Mouse (Mus musculus) heart, adult 2 months (tissue): Measurements from ENCODE around the gene Lrrc29. TPM values are rescaled to one million over a fixed set of nuclear protein-coding genes. Genes with fewer than 3 reads are reported as not detected.
"Not testable (repeated sequence)": the region's sequence is repeated elsewhere in the genome, so short reads cannot be mapped to it uniquely, and the experiment has no call there.

Experiments
- DNase-seq, 2 experiments: peaks; one replicate each; pipeline ENCODE4 v3.0.0; 2021
- H3K27ac ChIP-seq: fragments of 200-600 bp; 2 replicates; pipeline ENCODE4 v1.8.1; 2022
- H3K27me3 ChIP-seq: fragments of 200-500 bp; 2 replicates; pipeline ENCODE4 v1.6.1; 2012; ENCODE audit warnings: mild to moderate bottlenecking, low read length, inconsistent platforms, mixed read lengths; ENCODE audit not compliant: control insufficient read depth, insufficient read depth
- H3K36me3 ChIP-seq: fragments of 200-500 bp; 2 replicates; pipeline ENCODE4 v1.6.1; 2012; ENCODE audit warnings: low read length, inconsistent platforms; ENCODE audit not compliant: control insufficient read depth, insufficient read depth
- H3K4me1 ChIP-seq: fragments of 200-500 bp; 2 replicates; pipeline ENCODE4 v1.6.1; 2011; ENCODE audit warnings: low read length; ENCODE audit not compliant: control insufficient read depth, insufficient read depth
- H3K4me3 ChIP-seq: fragments of 200-600 bp; 2 replicates; pipeline ENCODE4 v1.8.1; 2022
- H3K79me2 ChIP-seq: fragments of 200-500 bp; replicated peaks from 2 replicates; pipeline ENCODE4 v1.6.1; 2012; ENCODE audit warnings: mild to moderate bottlenecking, inconsistent platforms, low read length, moderate library complexity, mixed read lengths; ENCODE audit not compliant: control insufficient read depth, insufficient read depth
- H3K9ac ChIP-seq: fragments of 200-500 bp; 2 replicates; pipeline ENCODE4 v1.6.1; 2012; ENCODE audit warnings: low read depth, mild to moderate bottlenecking, control low read depth, inconsistent platforms, low read length, mixed read lengths
- CTCF ChIP-seq: fragments of 200-600 bp; IDR thresholded peaks from 2 replicates; pipeline ENCODE4 v1.8.1; 2022; ENCODE audit warnings: antibody characterized with exemption, mild to moderate bottlenecking, moderate library complexity
- EP300 ChIP-seq: fragments of 200-500 bp; IDR thresholded peaks from 2 replicates; pipeline ENCODE4 v1.6.1; 2011; ENCODE audit warnings: low read depth, low read length, control low read depth; ENCODE audit not compliant: insufficient read depth
- POLR2A ChIP-seq: fragments of 200-500 bp; IDR thresholded peaks from 2 replicates; pipeline ENCODE4 v1.6.1; 2011; ENCODE audit warnings: mild to moderate bottlenecking, low read depth, low read length, control low read depth; ENCODE audit not compliant: insufficient read depth
- WGBS: fragments of 180-500 bp; shearing (Covaris S2); methylation state at CpG from one replicate; pipeline ENCODE4 v1.1.7; 2018; 5-methylcytosine and 5-hydroxymethylcytosine counted together
- intact Hi-C: fragments of 180-260 bp; cut with DNase I; formaldehyde crosslinking; loops from one replicate; pipeline ENCODE4 v1.15.1; 2025
- polyA plus RNA-seq: library from polyadenylated mRNA; depleted of rRNA; stranded (reverse); fragments of >200 nt; gene quantifications from 2 replicates; pipeline ENCODE4 v1.2.3, GENCODE M21; 2012
- total RNA-seq, 2 experiments: library from RNA; stranded (reverse); gene quantifications; 2 replicates each; pipeline ENCODE4 v1.2.3; 2021

The Lrrc29 gene
- total and polyA plus RNA-seq, 3 experiments: 0.93 to 2.2 (median 1.1) TPM

DNA sequence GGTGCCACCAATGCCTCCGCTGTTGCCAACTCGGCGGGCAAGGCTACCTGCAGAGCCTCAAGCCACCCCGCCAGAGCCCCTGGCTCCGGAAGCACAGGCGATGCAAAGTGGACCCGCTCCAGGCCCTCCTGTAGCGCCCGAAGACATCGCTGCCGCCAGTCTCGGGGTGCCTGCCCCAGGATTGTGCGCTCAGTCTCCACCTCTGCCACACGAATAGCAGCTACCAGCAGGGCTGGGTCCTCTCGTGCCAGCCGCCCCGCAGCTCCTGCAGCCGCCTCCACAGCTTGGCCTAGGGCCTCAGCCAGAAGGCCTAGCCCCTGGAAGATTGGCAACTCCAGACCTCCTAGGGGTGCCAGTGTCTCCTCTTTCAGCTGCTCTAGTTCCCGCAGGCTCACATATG is 32.7 kb downstream of the Lrrc29 start:
- no peak for DNase-seq
- H3K79me2 ChIP-seq: no peaks in the 10 kb centered on the region
- 79% methylated on average over 19 of the region's 19 CpGs for WGBS

DNA sequence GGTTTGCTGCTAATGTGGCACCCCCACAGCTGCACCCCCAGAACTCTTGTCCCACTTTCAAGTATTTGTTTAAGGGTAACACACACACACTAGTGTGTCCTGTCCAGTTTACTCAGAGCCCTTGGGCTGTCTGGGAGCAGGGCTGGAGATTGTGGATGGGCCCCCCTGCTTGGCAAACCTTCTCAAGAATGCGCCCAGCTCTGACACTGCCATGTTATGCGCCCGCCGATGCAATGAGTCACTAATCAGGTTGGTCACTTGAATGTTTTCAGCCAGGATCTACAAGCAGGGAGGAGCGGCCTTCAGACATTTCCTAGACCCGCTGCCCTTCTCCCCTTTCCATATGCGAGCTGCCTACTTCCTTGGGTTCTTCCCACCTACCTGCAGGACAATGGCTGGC is 33.6 kb downstream of the Lrrc29 start:
- peaks cover 11% of the 10 kb centered on the region for H3K4me1 ChIP-seq
- intact Hi-C loops: loop anchor here (5.0 to 10.0 kb wide), 2 partner anchors 170 to 638 kb away; no protein-coding TSS in a partner anchor
- no peak overlapping the region for H3K4me3 ChIP-seq
- no peak overlapping the region for H3K27ac ChIP-seq
- H3K79me2 ChIP-seq: no peaks in the 10 kb centered on the region
- no peaks in the 10 kb centered on the region for H3K36me3 ChIP-seq
- TF ChIP-seq EP300 (no peak), POLR2A (no peak), CTCF (no peak)
- DNase-seq: no peak
- no peaks in the 10 kb centered on the region for H3K27me3 ChIP-seq
- 73% methylated on average over 7 of the region's 7 CpGs for WGBS
- H3K9ac ChIP-seq: no peak overlapping the region

More for the DNA sequence above, 32.7 kb downstream of the Lrrc29 start:
- Histone ChIP-seq H3K9ac (no peak overlapping the region), H3K27me3 (no peaks in the 10 kb centered on the region), H3K4me1 (peaks cover 13% of the 10 kb centered on the region), H3K27ac (no peak overlapping the region), H3K4me3 (no peak overlapping the region), H3K36me3 (no peaks in the 10 kb centered on the region)
- intact Hi-C loops: loop anchor here (5.0 to 10.0 kb wide), 2 partner anchors 171 to 639 kb away; no protein-coding TSS in a partner anchor
- TF ChIP-seq CTCF (no peak), EP300 (no peak), POLR2A (no peak)

GRCm38 (mm10) chr8:105291802-105292201 is 34.3 kb downstream of the Lrrc29 start:
- H3K4me1 ChIP-seq: peaks cover 11% of the 10 kb centered on the region
- intact Hi-C loops: loop anchor here (2.0 to 10.0 kb wide), 3 partner anchors 37 to 637 kb away; partner anchors contain the start of gene B3gnt9
- TF ChIP-seq CTCF: peak; percentile 52
- H3K36me3 ChIP-seq, H3K9ac ChIP-seq, H3K4me3 ChIP-seq, H3K79me2 ChIP-seq, H3K27ac ChIP-seq, DNase-seq, H3K27me3 ChIP-seq: not testable (repeated sequence)
- WGBS: 53% methylated on average over 3 of the region's 3 CpGs

- peaks cover 11% of the 10 kb centered on the region for H3K4me1 ChIP-seq
- WGBS: 75% methylated on average over 8 of the region's 8 CpGs
- not testable (repeated sequence) for H3K9ac ChIP-seq, H3K36me3 ChIP-seq, H3K4me3 ChIP-seq, H3K27me3 ChIP-seq, H3K27ac ChIP-seq, H3K79me2 ChIP-seq, DNase-seq
- intact Hi-C loops: loop anchor here (2.0 to 10.0 kb wide), 3 partner anchors 37 to 637 kb away; partner anchors contain the start of gene B3gnt9
Measured at GRCm38 (mm10) chr8:105291364-105291763, 34.7 kb downstream of the Lrrc29 start.

DNA sequence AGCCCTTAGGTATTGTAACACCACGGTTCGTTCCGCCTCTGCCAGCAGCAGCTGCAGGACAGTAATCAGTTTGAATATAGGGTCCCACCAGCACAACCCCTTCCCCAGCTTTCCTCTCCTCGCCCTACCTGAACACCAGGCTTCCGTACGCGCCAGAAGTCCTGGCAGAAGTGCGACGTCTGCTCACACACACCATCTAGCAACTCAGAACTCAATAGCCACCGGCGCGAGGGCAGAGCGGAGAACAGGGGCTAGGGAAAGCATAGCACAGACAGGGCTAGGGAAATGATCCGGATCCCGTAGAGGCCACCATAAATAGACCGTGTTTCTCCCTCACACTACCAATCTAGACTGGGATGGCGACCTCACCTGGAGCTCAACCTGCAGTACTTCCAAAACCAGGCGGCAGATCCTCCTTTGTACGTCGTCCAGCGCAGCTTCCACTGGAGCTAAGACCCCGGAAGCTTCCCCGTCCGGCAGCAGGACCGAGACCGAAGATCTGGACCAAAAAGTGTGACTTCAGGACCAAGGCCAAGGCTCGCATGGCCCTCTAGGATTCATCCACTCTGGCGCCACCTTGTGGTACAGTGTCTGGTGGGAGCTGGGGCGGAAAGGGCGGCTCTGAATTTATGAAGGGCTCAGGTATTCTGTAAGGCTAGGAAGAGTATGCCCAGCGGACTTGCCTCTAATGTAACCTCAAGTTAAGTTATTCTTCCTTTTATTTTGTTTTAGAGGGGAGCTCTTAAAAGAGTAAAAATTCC is 35.3 kb downstream of the Lrrc29 start:
- H3K36me3 ChIP-seq: no peaks in the 10 kb centered on the region
- peak; percentile 86 to 90 for DNase-seq
- no peaks in the 10 kb centered on the region for H3K27me3 ChIP-seq
- WGBS: 17% methylated on average over 31 of the region's 31 CpGs
- H3K27ac ChIP-seq: no peak overlapping the region
- peaks cover 11% of the 10 kb centered on the region for H3K4me1 ChIP-seq
- intact Hi-C loops: loop anchor here (2.0 to 10.0 kb wide), 3 partner anchors 36 to 636 kb away; partner anchors contain the start of gene B3gnt9
- H3K9ac ChIP-seq: no peak overlapping the region
- H3K4me3 ChIP-seq: no peak overlapping the region
- H3K79me2 ChIP-seq: no peaks in the 10 kb centered on the region
- peak; percentile 97; the same call in 1 of the 2 replicates for TF ChIP-seq CTCF
- 0 out of 2 replicates have a peak, but pooled peaks have one; percentile 55 for TF ChIP-seq EP300
- no peak for TF ChIP-seq POLR2A

DNA sequence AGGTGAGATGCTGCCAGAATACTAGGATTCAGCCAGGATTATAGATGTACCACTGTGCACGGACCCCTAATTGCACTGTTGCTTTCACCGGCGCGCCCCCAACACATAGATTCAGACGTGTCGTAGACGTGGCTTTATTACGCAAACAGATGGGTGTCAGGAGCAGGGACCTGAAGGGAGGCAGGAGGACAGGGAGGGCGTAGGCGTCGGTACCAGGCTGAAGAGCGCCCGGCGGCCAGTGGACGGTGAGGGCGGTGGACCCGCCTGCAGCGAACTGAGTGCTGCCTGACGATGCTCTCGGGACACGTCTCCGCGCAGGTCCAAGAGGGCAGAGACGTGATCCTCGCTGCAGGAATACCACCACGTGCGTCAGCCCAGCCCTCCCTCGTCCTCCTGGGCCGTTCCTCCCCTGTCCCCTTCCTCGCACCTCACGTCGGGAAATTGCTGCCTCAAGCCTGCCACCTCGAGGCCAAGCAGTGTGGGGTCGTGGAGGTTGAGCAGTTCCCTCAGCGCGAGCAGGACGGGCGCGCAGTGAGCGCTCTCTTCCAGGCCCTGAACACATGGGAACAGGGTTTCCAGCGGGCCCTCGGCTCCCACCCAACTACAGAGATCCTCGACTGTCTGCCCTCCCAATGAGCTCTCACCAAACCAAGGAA is 36.1 kb downstream of the Lrrc29 start, which contains the start of gene 4931428F04Rik:
4931428F04Rik (minus strand) TSS at position 60 of the 656 bp plus-strand sequence.
- TF ChIP-seq CTCF (peak; percentile 56), EP300 (no peak)
- WGBS: 7% methylated on average over 43 of the region's 43 CpGs
- no peak for DNase-seq
- H3K9ac ChIP-seq: peak within 1 kb of the TSS; percentile 68
- peak within 1 kb of the TSS; percentile 84 for H3K27ac ChIP-seq
- H3K36me3 ChIP-seq: no peaks in the 10 kb centered on the region
- H3K4me3 ChIP-seq: peak within 1 kb of the TSS; percentile 61
- no peaks in the 10 kb centered on the region for H3K79me2 ChIP-seq
- intact Hi-C loops: loop anchor here (2.0 to 10.0 kb wide), 4 partner anchors 35 to 635 kb away; partner anchors contain the start of genes B3gnt9 and D230025D16Rik
- no peaks in the 10 kb centered on the region for H3K27me3 ChIP-seq
- H3K4me1 ChIP-seq: peaks cover 11% of the 10 kb centered on the region
